In the genomic region with DNA sequence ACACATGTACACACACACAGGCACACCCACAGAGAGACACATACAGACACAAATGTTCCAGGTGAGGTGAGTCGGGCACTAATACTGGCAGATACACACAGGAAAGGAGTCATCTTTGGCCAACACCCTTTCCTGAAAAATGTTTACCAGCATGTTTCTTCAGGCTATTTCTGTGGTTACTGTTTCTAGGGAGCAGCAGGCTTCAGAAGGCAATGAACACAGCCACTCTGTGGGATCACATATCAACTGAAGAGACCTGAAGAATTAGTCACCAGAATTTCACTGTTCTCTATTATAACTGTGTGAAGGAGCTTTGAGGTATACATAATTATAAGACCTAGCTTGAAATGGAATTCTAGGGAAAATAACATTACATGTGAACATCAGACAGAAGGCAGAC, we compare ENCODE assay signal across 22 mouse cellular contexts.
DNase-seq lines count a peak whose midpoint lies in the region; ATAC-seq and TF ChIP-seq lines count a peak whose summit lies in the region.
"Had no signal": no experiment of that assay in that cellular context is flagged by ENCODE, and none has a peak within 500 bp of the region (broad histone marks: within the 10 kb centered on the region; RNA-seq: fewer than 3 reads in every experiment).

No protein-coding gene starts in this region.

- in situ Hi-C loops in Patski (cut with MboI; ENCODE audit: low pct_unique_long_range_greater_than_20kb): no loop called here

- ATAC-seq in Patski: peak; percentile 89
- ATAC-seq in megakaryocyte-erythroid progenitor cell, adult 5-6 weeks (replicated peaks; ENCODE audit: low FRiP score, low TSS enrichment, poor library complexity, severe bottlenecking): 0 out of 2 replicates have a peak, but pooled peaks have one; percentile 18
- ATAC-seq: forebrain, embryonic 13.5 days; forebrain, embryonic 15.5 days; forebrain, postnatal 0 days had no signal

- peak; percentile 3 for DNase-seq in lung, postnatal 25 days (ENCODE audit: low spot score)
- DNase-seq in lung, adult 2 months: no peak
- DNase-seq in 416B (ENCODE audit: low read depth) (peak; percentile 53), Patski (ENCODE audit: low read depth, low spot score) (peak; percentile 1)
- no peak for DNase-seq in thymus, postnatal 25 days
- no peak for DNase-seq in cerebellum, adult 11 months
- DNase-seq: adrenal gland, adult 2 months; adrenal gland, postnatal 10 days; adrenal gland, postnatal 25 days; cerebellum, adult 18-20 months; cerebellum, adult 8-10 months; cerebellum, adult 9-11 months; cerebellum, postnatal 14 days; cerebellum, postnatal 36 days; embryo, embryonic 11 days; forebrain, postnatal 0 days had no signal

- WGBS in lung, adult 2 months: 46% methylated on average over 1 of the region's 1 CpGs

- H3K4me1 ChIP-seq in lung, adult 2 months (ENCODE audit: control insufficient read depth, insufficient read depth, low read length): no peaks in the 10 kb centered on the region; the same call in 1 of the 2 replicates
- H3K4me1 ChIP-seq: embryonic facial prominence, embryonic 13.5 days; embryonic facial prominence, embryonic 15.5 days; forebrain, embryonic 13.5 days; forebrain, embryonic 15.5 days had no signal

- no peak overlapping the region for H3K4me3 ChIP-seq in lung, adult 2 months (replicated peaks; ENCODE audit: extremely low read depth, low read depth, low read length)
- H3K4me3 ChIP-seq: embryonic facial prominence, embryonic 13.5 days; embryonic facial prominence, embryonic 15.5 days; erythroblast, embryonic 14.5 days; forebrain, embryonic 13.5 days; forebrain, embryonic 15.5 days had no signal

- CTCF ChIA-PET in Patski (lab: Charles Lee): no interaction called here

- TF ChIP-seq CTCF in lung, adult 2 months (IDR thresholded peaks at IDR 0.05; ENCODE audit: insufficient read depth, low read length): no peak
- TF ChIP-seq CTCF in Patski (IDR thresholded peaks at IDR 0.05): no peak

- no peak for TF ChIP-seq POLR2A in lung, adult 2 months (IDR thresholded peaks at IDR 0.05; ENCODE audit: borderline replicate concordance, extremely low read depth, low read depth, low read length)

- POLR2A ChIA-PET in Patski (lab: Charles Lee): no interaction called here

- no peaks in the 10 kb centered on the region for H3K27me3 ChIP-seq in Patski
- H3K27me3 ChIP-seq: embryonic facial prominence, embryonic 13.5 days; embryonic facial prominence, embryonic 15.5 days; forebrain, embryonic 13.5 days; forebrain, embryonic 15.5 days had no signal

Comparison
In these comparisons a context has a peak if more than half of its experiments do, and no peak if none do; other contexts are left out.
1. DNase-seq: peak in lung, postnatal 25 days (single experiment), 416B (single experiment) and Patski (single experiment); none in lung, adult 2 months (single experiment), thymus, postnatal 25 days (single experiment) and cerebellum, adult 11 months (single experiment).